Mouse (Mus musculus): ENCODE data around the gene Tbx21. TPM values are rescaled to one million over a fixed set of nuclear protein-coding genes. Genes with fewer than 3 reads are reported as not detected.

The Tbx21 gene
- polyA plus RNA-seq, 1 experiment from 2014 or later = 0.26 TPM

GRCm38 (mm10) chr11:97084821-97085505, 30.2 kb downstream of the Tbx21 start:
- H3K9ac ChIP-seq (ENCODE audit: low read depth, low read length) = no peak overlapping the region
- WGBS = 85% methylated on average over 15 of the region's 15 CpGs

GRCm38 (mm10) chr11:97083401-97084140, 31.6 kb downstream of the Tbx21 start:
- H3K9me3 ChIP-seq (ENCODE audit: control insufficient read depth, low read length) = 0 out of 2 replicates have a peak, but pooled peaks cover under 1% of the 10 kb centered on the region
- H3K9ac ChIP-seq (ENCODE audit: low read depth, low read length) = no peak overlapping the region
- H3K27ac ChIP-seq (replicated peaks; ENCODE audit: low read depth, low read length) = no peak overlapping the region
- H3K4me3 ChIP-seq (ENCODE audit: low read depth, low read length) = peak overlapping the region; percentile 8; the same call in 1 of the 2 replicates
- WGBS = 22% methylated on average over 22 of the region's 22 CpGs
- H3K36me3 ChIP-seq (ENCODE audit: control insufficient read depth, insufficient read depth, low read length) = no peaks in the 10 kb centered on the region
- peak overlapping the region; percentile 39 for H3K4me2 ChIP-seq (ENCODE audit: low read depth, low read length)
- H3K4me1 ChIP-seq (ENCODE audit: control insufficient read depth, insufficient read depth, low read length) = peaks cover 14% of the 10 kb centered on the region
- DNase-seq (ENCODE audit: low spot score) = peak; percentile 26
- H3K27me3 ChIP-seq (replicated peaks; ENCODE audit: control insufficient read depth, insufficient read depth, low read length) = no peaks in the 10 kb centered on the region; the same call in 1 of the 2 replicates
- no peak for ATAC-seq (ENCODE audit: low read depth)

More at GRCm38 (mm10) chr11:97084821-97085505, 30.2 kb downstream of the Tbx21 start:
- DNase-seq (ENCODE audit: low spot score) (no peak), ATAC-seq (ENCODE audit: low read depth) (no peak)
- H3K4me2 ChIP-seq (ENCODE audit: low read depth, low read length) = no peak overlapping the region
- no peak overlapping the region for H3K4me3 ChIP-seq (ENCODE audit: low read depth, low read length)
- H3K36me3 ChIP-seq (ENCODE audit: control insufficient read depth, insufficient read depth, low read length) = no peaks in the 10 kb centered on the region
- H3K4me1 ChIP-seq (ENCODE audit: control insufficient read depth, insufficient read depth, low read length) = peaks cover 14% of the 10 kb centered on the region
- 0 out of 2 replicates have a peak, but pooled peaks cover 11% of the 10 kb centered on the region for H3K9me3 ChIP-seq (ENCODE audit: control insufficient read depth, low read length)
- H3K27ac ChIP-seq (replicated peaks; ENCODE audit: low read depth, low read length) = no peak overlapping the region
- no peaks in the 10 kb centered on the region; the same call in 1 of the 2 replicates for H3K27me3 ChIP-seq (replicated peaks; ENCODE audit: control insufficient read depth, insufficient read depth, low read length)

GRCm38 (mm10) chr11:97082977-97083376, 32.2 kb downstream of the Tbx21 start:
- Histone ChIP-seq H3K4me1 (ENCODE audit: control insufficient read depth, insufficient read depth, low read length) (peaks cover 14% of the 10 kb centered on the region), H3K27me3 (replicated peaks; ENCODE audit: control insufficient read depth, insufficient read depth, low read length) (no peaks in the 10 kb centered on the region; the same call in 1 of the 2 replicates), H3K9me3 (ENCODE audit: control insufficient read depth, low read length) (no peaks in the 10 kb centered on the region), H3K27ac (replicated peaks; ENCODE audit: low read depth, low read length) (no peak overlapping the region), H3K36me3 (ENCODE audit: control insufficient read depth, insufficient read depth, low read length) (no peaks in the 10 kb centered on the region), H3K4me2 (ENCODE audit: low read depth, low read length) (no peak overlapping the region; the same call in 1 of the 2 replicates), H3K4me3 (ENCODE audit: low read depth, low read length) (no peak overlapping the region), H3K9ac (ENCODE audit: low read depth, low read length) (no peak overlapping the region)
- 37% methylated on average over 11 of the region's 11 CpGs for WGBS
- DNase-seq (ENCODE audit: low spot score) (peak; percentile 24), ATAC-seq (ENCODE audit: low read depth) (no peak)

- DNase-seq (ENCODE audit: low spot score) (no peak), ATAC-seq (ENCODE audit: low read depth) (no peak)
- no peaks in the 10 kb centered on the region for H3K36me3 ChIP-seq (ENCODE audit: control insufficient read depth, insufficient read depth, low read length)
- peaks cover 14% of the 10 kb centered on the region for H3K4me1 ChIP-seq (ENCODE audit: control insufficient read depth, insufficient read depth, low read length)
- H3K27ac ChIP-seq (replicated peaks; ENCODE audit: low read depth, low read length) = no peak overlapping the region
- no peak overlapping the region for H3K4me2 ChIP-seq (ENCODE audit: low read depth, low read length)
- no peak overlapping the region for H3K4me3 ChIP-seq (ENCODE audit: low read depth, low read length)
- no peaks in the 10 kb centered on the region for H3K9me3 ChIP-seq (ENCODE audit: control insufficient read depth, low read length)
- no peaks in the 10 kb centered on the region; the same call in 1 of the 2 replicates for H3K27me3 ChIP-seq (replicated peaks; ENCODE audit: control insufficient read depth, insufficient read depth, low read length)
- no peak overlapping the region for H3K9ac ChIP-seq (ENCODE audit: low read depth, low read length)
- WGBS = 14% methylated on average over 8 of the region's 9 CpGs
Measured at GRCm38 (mm10) chr11:97080291-97080690, 34.8 kb downstream of the Tbx21 start.

- WGBS = 48% methylated on average over 4 of the region's 4 CpGs
- peak; percentile 49 for DNase-seq (ENCODE audit: low spot score)
- ATAC-seq (ENCODE audit: low read depth) = no peak
Measured at GRCm38 (mm10) chr11:97078751-97079150, 36.4 kb downstream of the Tbx21 start.

GRCm38 (mm10) chr11:97074235-97074634, 40.9 kb downstream of the Tbx21 start:
- Histone ChIP-seq H3K4me1 (ENCODE audit: control insufficient read depth, insufficient read depth, low read length) (no peaks in the 10 kb centered on the region), H3K4me2 (ENCODE audit: low read depth, low read length) (no peak overlapping the region), H3K9ac (ENCODE audit: low read depth, low read length) (no peak overlapping the region), H3K4me3 (ENCODE audit: low read depth, low read length) (no peak overlapping the region), H3K9me3 (ENCODE audit: control insufficient read depth, low read length) (no peaks in the 10 kb centered on the region), H3K36me3 (ENCODE audit: control insufficient read depth, insufficient read depth, low read length) (no peaks in the 10 kb centered on the region), H3K27me3 (replicated peaks; ENCODE audit: control insufficient read depth, insufficient read depth, low read length) (no peaks in the 10 kb centered on the region), H3K27ac (replicated peaks; ENCODE audit: low read depth, low read length) (no peak overlapping the region)
- DNase-seq (ENCODE audit: low spot score) = no peak
- no peak for ATAC-seq (ENCODE audit: low read depth)
- WGBS = 71% methylated on average over 8 of the region's 8 CpGs

More at GRCm38 (mm10) chr11:97078751-97079150, 36.4 kb downstream of the Tbx21 start:
- no peak overlapping the region for H3K4me2 ChIP-seq (ENCODE audit: low read depth, low read length)
- H3K27me3 ChIP-seq (replicated peaks; ENCODE audit: control insufficient read depth, insufficient read depth, low read length) = no peaks in the 10 kb centered on the region; the same call in 1 of the 2 replicates
- no peak overlapping the region for H3K4me3 ChIP-seq (ENCODE audit: low read depth, low read length)
- H3K4me1 ChIP-seq (ENCODE audit: control insufficient read depth, insufficient read depth, low read length) = peaks cover 9% of the 10 kb centered on the region
- no peak overlapping the region for H3K9ac ChIP-seq (ENCODE audit: low read depth, low read length)
- H3K27ac ChIP-seq (replicated peaks; ENCODE audit: low read depth, low read length) = no peak overlapping the region
- H3K36me3 ChIP-seq (ENCODE audit: control insufficient read depth, insufficient read depth, low read length) = no peaks in the 10 kb centered on the region
- H3K9me3 ChIP-seq (ENCODE audit: control insufficient read depth, low read length) = no peaks in the 10 kb centered on the region

GRCm38 (mm10) chr11:97072533-97072932, 42.6 kb downstream of the Tbx21 start:
- H3K27ac ChIP-seq (replicated peaks; ENCODE audit: low read depth, low read length) = no peak overlapping the region
- no peak overlapping the region for H3K4me3 ChIP-seq (ENCODE audit: low read depth, low read length)
- WGBS = 29% methylated on average over 3 of the region's 3 CpGs
- no peak overlapping the region for H3K4me2 ChIP-seq (ENCODE audit: low read depth, low read length)
- H3K9ac ChIP-seq (ENCODE audit: low read depth, low read length) = no peak overlapping the region
- H3K9me3 ChIP-seq (ENCODE audit: control insufficient read depth, low read length) = no peaks in the 10 kb centered on the region
- no peaks in the 10 kb centered on the region for H3K4me1 ChIP-seq (ENCODE audit: control insufficient read depth, insufficient read depth, low read length)
- DNase-seq (ENCODE audit: low spot score) = peak; percentile 60
- H3K36me3 ChIP-seq (ENCODE audit: control insufficient read depth, insufficient read depth, low read length) = peaks cover 5% of the 10 kb centered on the region; the same call in 1 of the 2 replicates
- no peaks in the 10 kb centered on the region for H3K27me3 ChIP-seq (replicated peaks; ENCODE audit: control insufficient read depth, insufficient read depth, low read length)
- ATAC-seq (ENCODE audit: low read depth) = peak; percentile 26; the same call in 1 of the 2 replicates

- ATAC-seq (ENCODE audit: low read depth) (no peak), DNase-seq (ENCODE audit: low spot score) (no peak)
- Histone ChIP-seq H3K9me3 (ENCODE audit: control insufficient read depth, low read length) (no peaks in the 10 kb centered on the region), H3K4me3 (ENCODE audit: low read depth, low read length) (no peak overlapping the region), H3K4me1 (ENCODE audit: control insufficient read depth, insufficient read depth, low read length) (no peaks in the 10 kb centered on the region), H3K4me2 (ENCODE audit: low read depth, low read length) (no peak overlapping the region), H3K27me3 (replicated peaks; ENCODE audit: control insufficient read depth, insufficient read depth, low read length) (no peaks in the 10 kb centered on the region), H3K27ac (replicated peaks; ENCODE audit: low read depth, low read length) (no peak overlapping the region), H3K9ac (ENCODE audit: low read depth, low read length) (no peak overlapping the region), H3K36me3 (ENCODE audit: control insufficient read depth, insufficient read depth, low read length) (peaks cover 18% of the 10 kb centered on the region)
- 68% methylated on average over 1 of the region's 1 CpGs for WGBS
Measured at GRCm38 (mm10) chr11:97071129-97071528, 44.0 kb downstream of the Tbx21 start.

Data from embryonic facial prominence, embryonic 14.5 days (tissue).